In the genomic region with DNA sequence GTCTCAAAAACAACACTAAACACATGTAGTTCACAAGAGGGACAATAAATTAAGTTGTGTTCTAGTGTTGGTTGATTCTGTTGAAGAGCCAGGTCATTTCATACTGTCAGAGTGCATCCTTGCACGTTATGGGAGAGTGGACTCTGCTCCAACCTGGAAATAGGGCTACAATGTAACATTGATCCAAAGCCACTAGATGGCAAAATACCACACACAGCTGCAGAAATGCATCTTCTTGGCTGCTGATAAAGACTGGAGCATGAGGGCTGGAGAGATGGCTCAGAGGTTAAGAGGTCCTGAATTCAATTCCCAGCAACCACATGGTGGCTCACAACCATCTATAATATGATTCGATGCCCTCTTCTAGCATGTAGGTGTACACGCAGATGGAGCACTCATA, we compare ENCODE assay signal across 18 mouse cellular contexts. TPM values are rescaled to one million over a fixed set of nuclear protein-coding genes. Genes with fewer than 3 reads are reported as not detected.
DNase-seq lines count a peak whose midpoint lies in the region; ATAC-seq and TF ChIP-seq lines count a peak whose summit lies in the region.
"Had no signal": no experiment of that assay in that cellular context is flagged by ENCODE, and none has a peak within 500 bp of the region (broad histone marks: within the 10 kb centered on the region; RNA-seq: fewer than 3 reads in every experiment).

No protein-coding gene starts in this region.

- no peak overlapping the region for H3K9ac ChIP-seq in intestine, postnatal 0 days (ENCODE audit: low read depth, low read length)
- no peak overlapping the region for H3K9ac ChIP-seq in intestine, embryonic 16.5 days (ENCODE audit: low read depth, low read length)
- H3K9ac ChIP-seq in MEL (ENCODE audit: control insufficient read depth, low read depth, low read length, poor library complexity, severe bottlenecking), result no peak overlapping the region
- H3K9ac ChIP-seq: heart, embryonic 15.5 days; hindbrain, embryonic 13.5 days; kidney, embryonic 15.5 days had no signal

- WGBS in intestine, postnatal 0 days, result 71% methylated on average over 3 of the region's 3 CpGs
- 80% methylated on average over 3 of the region's 3 CpGs for WGBS in intestine, embryonic 16.5 days

- peak; percentile 45 for DNase-seq in lung, postnatal 36 days
- no peak for DNase-seq in lung, postnatal 14 days
- peak; percentile 45 for DNase-seq in MEL (ENCODE audit: low read depth, low spot score)
- no peak for DNase-seq in urinary bladder, postnatal 4 days (ENCODE audit: low spot score in 2 of 2)
- DNase-seq: cerebellum, adult 11 months; lung, adult 18-20 months; thymus, postnatal 14 days had no signal

- TF ChIP-seq RAD21 in MEL (IDR thresholded peaks at IDR 0.05; ENCODE audit: low read depth, low read length), result peak; percentile 51

- H3K79me2 ChIP-seq in MEL (ENCODE audit: control insufficient read depth, insufficient read depth, low read length, poor library complexity), result no peaks in the 10 kb centered on the region

- no peak for TF ChIP-seq EP300 in MEL (IDR thresholded peaks at IDR 0.05; ENCODE audit: low read depth in 1 of 2, low read length in 2 of 2)

- H3K36me3 ChIP-seq in intestine, postnatal 0 days (ENCODE audit: control insufficient read depth, insufficient read depth), result no peaks in the 10 kb centered on the region
- no peaks in the 10 kb centered on the region for H3K36me3 ChIP-seq in intestine, embryonic 16.5 days (ENCODE audit: control insufficient read depth, insufficient read depth, low read length)
- no peaks in the 10 kb centered on the region for H3K36me3 ChIP-seq in MEL (ENCODE audit: control insufficient read depth in 1 of 2, insufficient read depth in 2 of 2, low read length in 2 of 2)
- H3K36me3 ChIP-seq: G1E; heart, embryonic 15.5 days; hindbrain, embryonic 13.5 days; kidney, embryonic 15.5 days had no signal

- no peaks in the 10 kb centered on the region for H3K9me3 ChIP-seq in intestine, postnatal 0 days (ENCODE audit: control insufficient read depth)
- no peaks in the 10 kb centered on the region for H3K9me3 ChIP-seq in intestine, embryonic 16.5 days (ENCODE audit: control insufficient read depth, low read length)
- H3K9me3 ChIP-seq in MEL (replicated peaks; ENCODE audit: insufficient read depth, low read length), result no peaks in the 10 kb centered on the region
- H3K9me3 ChIP-seq: G1E; heart, embryonic 15.5 days; hindbrain, embryonic 13.5 days; kidney, embryonic 15.5 days had no signal

- peak; percentile 72 for TF ChIP-seq CTCF in intestine, postnatal 0 days (IDR thresholded peaks at IDR 0.05; ENCODE audit: low read depth)
- peak in 1 of 3 experiments; percentile 61; a peak in 2 of 6 replicates for TF ChIP-seq CTCF in MEL (IDR thresholded peaks at IDR 0.05 in 2 of 3, conservative IDR thresholded peaks at IDR 0.05 in 1 of 3; ENCODE audit: control insufficient read depth in 1 of 3, insufficient read depth in 1 of 3, low read depth in 2 of 3, low read length in 3 of 3, poor library complexity in 1 of 3, severe bottlenecking in 1 of 3)
- peak; percentile 20; the same call in 1 of the 2 replicates for TF ChIP-seq CTCF in cortical plate, adult 2 months (IDR thresholded peaks at IDR 0.05; ENCODE audit: extremely low read depth, insufficient read depth, low read length)

- H3K27me3 ChIP-seq in intestine, postnatal 0 days (replicated peaks; ENCODE audit: control insufficient read depth, insufficient read depth, low read length), result no peaks in the 10 kb centered on the region
- no peaks in the 10 kb centered on the region for H3K27me3 ChIP-seq in intestine, embryonic 16.5 days (replicated peaks; ENCODE audit: control insufficient read depth, insufficient read depth, low read length)
- H3K27me3 ChIP-seq in MEL (ENCODE audit: control insufficient read depth in 1 of 2, insufficient read depth in 2 of 2, low read length in 2 of 2), result peaks cover 0 to 2% of the 10 kb centered on the region in 2 experiments; a peak in 1 of 4 replicates
- H3K27me3 ChIP-seq: heart, embryonic 15.5 days; hindbrain, embryonic 13.5 days; kidney, embryonic 15.5 days had no signal

- H3K4me2 ChIP-seq in intestine, postnatal 0 days (replicated peaks; ENCODE audit: low read depth), result no peak overlapping the region
- no peak overlapping the region for H3K4me2 ChIP-seq in intestine, embryonic 16.5 days (ENCODE audit: low read depth, low read length)
- H3K4me2 ChIP-seq: heart, embryonic 15.5 days; hindbrain, embryonic 13.5 days; kidney, embryonic 15.5 days; midbrain, embryonic 11.5 days had no signal

- no peak overlapping the region for H3K27ac ChIP-seq in intestine, postnatal 0 days (ENCODE audit: low read depth, low read length)
- no peak overlapping the region for H3K27ac ChIP-seq in intestine, embryonic 16.5 days (ENCODE audit: low read length)
- H3K27ac ChIP-seq in MEL (ENCODE audit: control insufficient read depth, low read depth, low read length), result no peak overlapping the region
- no peak overlapping the region for H3K27ac ChIP-seq in cortical plate, adult 2 months (ENCODE audit: insufficient read depth, low read length)
- H3K27ac ChIP-seq: heart, embryonic 15.5 days; hindbrain, embryonic 13.5 days; kidney, embryonic 15.5 days had no signal

- H3K4me1 ChIP-seq in intestine, postnatal 0 days (replicated peaks; ENCODE audit: control insufficient read depth, insufficient read depth, low read length), result no peaks in the 10 kb centered on the region
- no peaks in the 10 kb centered on the region for H3K4me1 ChIP-seq in intestine, embryonic 16.5 days (ENCODE audit: control insufficient read depth, insufficient read depth, low read length)
- no peaks in the 10 kb centered on the region; a peak in 2 of 4 replicates for H3K4me1 ChIP-seq in MEL (ENCODE audit: control insufficient read depth in 1 of 2, insufficient read depth in 2 of 2, low read length in 2 of 2)
- peaks cover 5% of the 10 kb centered on the region; the same call in 1 of the 2 replicates for H3K4me1 ChIP-seq in cortical plate, adult 2 months (ENCODE audit: control insufficient read depth, insufficient read depth, low read length)
- H3K4me1 ChIP-seq: hindbrain, embryonic 13.5 days; kidney, embryonic 15.5 days had no signal

- no peak for TF ChIP-seq POLR2A in MEL (IDR thresholded peaks at IDR 0.05; ENCODE audit: control insufficient read depth in 1 of 2, insufficient read depth in 1 of 2, low read depth in 1 of 2, low read length in 2 of 2, poor library complexity in 1 of 2)
- TF ChIP-seq POLR2A in cortical plate, adult 2 months (IDR thresholded peaks at IDR 0.05; ENCODE audit: extremely low read depth, insufficient read depth, low read length), result no peak

- ATAC-seq in intestine, postnatal 0 days, result no peak
- no peak for ATAC-seq in intestine, embryonic 16.5 days
- ATAC-seq: activated CD4-positive, CD25-positive, alpha-beta regulatory T cell, adult 4 months had no signal

- no peak overlapping the region for H3K4me3 ChIP-seq in intestine, postnatal 0 days (ENCODE audit: low read depth, low read length)
- no peak overlapping the region for H3K4me3 ChIP-seq in intestine, embryonic 16.5 days (ENCODE audit: low read length)
- H3K4me3 ChIP-seq in MEL (ENCODE audit: control insufficient read depth in 1 of 2, insufficient read depth in 1 of 2, low read depth in 2 of 2, low read length in 2 of 2), result no peak overlapping the region
- H3K4me3 ChIP-seq in cortical plate, adult 2 months (ENCODE audit: insufficient read depth, low read length), result no peak overlapping the region
- H3K4me3 ChIP-seq: erythroblast, embryonic 14.5 days; heart, embryonic 15.5 days; hindbrain, embryonic 13.5 days; kidney, embryonic 15.5 days had no signal

TF ChIP-seq in MEL, 35 proteins besides CTCF, POLR2A, EP300 and RAD21:
- TF ChIP-seq CHD2 (IDR thresholded peaks at IDR 0.05; ENCODE audit: low read length) (no peak), USF1 (IDR thresholded peaks at IDR 0.05; ENCODE audit: low read depth, low read length) (no peak), USF2 (IDR thresholded peaks at IDR 0.05; ENCODE audit: borderline replicate concordance in 1 of 2, insufficient read depth in 1 of 2, low read depth in 1 of 2, low read length in 2 of 2) (no peak), ZC3H11A (IDR thresholded peaks at IDR 0.05; ENCODE audit: low read depth, low read length) (peak; percentile 38; the same call in 1 of the 2 replicates), SMC3 (IDR thresholded peaks at IDR 0.05; ENCODE audit: low read depth, low read length) (peak; percentile 80)

RNA-seq across cellular contexts. Expression of gene Hopx, which starts 43.3 kb away (rescaled TPM):
- polyA plus RNA-seq in intestine, postnatal 0 days (2015; fragmentation: Nextera tagmentation; extraction: Ambion mirVana), result 10.5 and 12.0 TPM in 2 replicates
- polyA plus RNA-seq in intestine, embryonic 16.5 days (2015; fragmentation: Nextera tagmentation; extraction: Ambion mirVana), result 2.8 and 4.4 TPM in 2 replicates
- 42.3 and 43.4 TPM in 2 replicates for total RNA-seq in MEL (2012; rRNA removed)
- polyA plus RNA-seq in MEL (2012; ENCODE audit: insufficient read depth in 1 of 2, insufficient read length in 2 of 2, low read depth in 1 of 2, low replicate concordance in 2 of 2, missing spikeins in 1 of 2), result 10 to 100 TPM in 1 of 2 experiments, not detected in 1; 26.8 TPM
- polyA plus RNA-seq in cortical plate, adult 2 months (2012; rRNA removed), result 88.2 and 88.6 TPM in 2 replicates
- total RNA-seq: G1E had no signal
- polyA plus RNA-seq: G1E had no signal

RNA-seq across cellular contexts. Expression of gene Thegl, which starts 55.8 kb away (rescaled TPM):
- 5.7 and 6.3 TPM in 2 replicates for polyA plus RNA-seq in intestine, postnatal 0 days (2015; fragmentation: Nextera tagmentation; extraction: Ambion mirVana)
- polyA plus RNA-seq in intestine, embryonic 16.5 days (2015; fragmentation: Nextera tagmentation; extraction: Ambion mirVana), result 0.86 and 1.6 TPM in 2 replicates
- not detected in 2 replicates for total RNA-seq in MEL (2012; rRNA removed)
- not detected for polyA plus RNA-seq in MEL (2012; ENCODE audit: insufficient read depth in 1 of 2, insufficient read length in 2 of 2, low read depth in 1 of 2, low replicate concordance in 2 of 2, missing spikeins in 1 of 2)
- polyA plus RNA-seq in cortical plate, adult 2 months (2012; rRNA removed), result 0.19 and 0.46 TPM in 2 replicates
- total RNA-seq: G1E had no signal
- polyA plus RNA-seq: activated CD4-positive, CD25-positive, alpha-beta regulatory T cell, adult 4 months; erythroblast, embryonic 14.5 days; heart, embryonic 15.5 days; kidney, embryonic 15.5 days; limb, embryonic 11.5 days; midbrain, embryonic 11.5 days had no signal

Comparison
In these comparisons a context has a peak if more than half of its experiments do, and no peak if none do; other contexts are left out.
1. DNase-seq: peak in lung, postnatal 36 days (single experiment) and MEL (single experiment); none in lung, postnatal 14 days (single experiment) and urinary bladder, postnatal 4 days (0 of 2).